Mouse (Mus musculus) limb, embryonic 13.5 days (tissue): ENCODE measurements around the gene R3hdm4. TPM values are rescaled to one million over a fixed set of nuclear protein-coding genes. Genes with fewer than 3 reads are reported as not detected.
"Not testable (repeated sequence)": the region's sequence is repeated elsewhere in the genome, so short reads cannot be mapped to it uniquely, and the experiment has no call there.

Experiments
- ATAC-seq: fragments of 200-750 bp; cut with Nextera tagmentation; 2 replicates; pipeline ENCODE4 v1.8.0; 2017; ENCODE audit warnings: low read depth, moderate number of reproducible peaks, moderate TSS enrichment; ENCODE audit not compliant: low FRiP score
- H3K27ac ChIP-seq: fragments of 300-500 bp; sonication (generic); 2 replicates; pipeline ENCODE4 v1.5.1; 2015; ENCODE audit warnings: inconsistent platforms, mild to moderate bottlenecking, moderate library complexity
- H3K27me3 ChIP-seq: fragments of 300-500 bp; sonication (generic); 2 replicates; pipeline ENCODE4 v1.6.1; 2015; ENCODE audit warnings: mild to moderate bottlenecking, inconsistent platforms
- H3K36me3 ChIP-seq: fragments of 300-500 bp; sonication (generic); 2 replicates; pipeline ENCODE4 v1.6.1; 2015; ENCODE audit warnings: inconsistent platforms, mild to moderate bottlenecking, moderate library complexity
- H3K4me1 ChIP-seq: fragments of 300-500 bp; sonication (generic); 2 replicates; pipeline ENCODE4 v1.6.1; 2015; ENCODE audit warnings: inconsistent platforms
- H3K4me2 ChIP-seq: fragments of 300-500 bp; sonication (generic); replicated peaks from 2 replicates; pipeline ENCODE4 v1.6.1; 2015; ENCODE audit warnings: inconsistent platforms, mild to moderate bottlenecking, moderate library complexity
- H3K4me3 ChIP-seq: fragments of 300-500 bp; sonication (generic); 2 replicates; pipeline ENCODE4 v1.5.1; 2015; ENCODE audit warnings: moderate library complexity, mild to moderate bottlenecking, inconsistent platforms
- H3K9ac ChIP-seq: fragments of 300-500 bp; sonication (generic); 2 replicates; pipeline ENCODE4 v1.6.1; 2015; ENCODE audit warnings: mild to moderate bottlenecking, inconsistent platforms
- H3K9me3 ChIP-seq: fragments of 300-500 bp; sonication (generic); 2 replicates; pipeline ENCODE4 v1.6.1; 2016; ENCODE audit warnings: inconsistent platforms
- WGBS: fragments of 180-500 bp; shearing (Covaris S2); methylation state at CpG from one replicate; pipeline ENCODE4 v1.1.7; 2015; 5-methylcytosine and 5-hydroxymethylcytosine counted together
- polyA plus RNA-seq: library from polyadenylated mRNA; unstranded; fragments of >200 nt; fragmentation: Nextera tagmentation; extraction: Ambion mirVana; gene quantifications from 2 replicates; pipeline ENCODE4 v1.2.1, GENCODE M21; 2015

Gene R3hdm4
- polyA plus RNA-seq, 1 experiment from 2014 or later = 186 TPM

GRCm38 (mm10) chr10:79908167-79909091 lies 12.6 kb downstream of the R3hdm4 start, which contains the start of gene Med16:
Med16 (minus strand) TSS chr10:79908923.
- WGBS = 1% methylated on average over 52 of the region's 52 CpGs
- peak; percentile 93 for ATAC-seq
- peak within 1 kb of the TSS; percentile 55 for H3K4me2 ChIP-seq
- H3K27ac ChIP-seq = peak within 1 kb of the TSS; percentile 97
- H3K4me3 ChIP-seq = peak within 1 kb of the TSS; percentile 64
- H3K9me3 ChIP-seq = no peaks in the 10 kb centered on the region
- peak within 1 kb of the TSS; percentile 87 for H3K9ac ChIP-seq
- H3K4me1 ChIP-seq = peaks cover 12% of the 10 kb centered on the region
- peaks cover 71% of the 10 kb centered on the region for H3K36me3 ChIP-seq
- no peaks in the 10 kb centered on the region for H3K27me3 ChIP-seq

- Histone ChIP-seq H3K4me3 (peak overlapping the region; percentile 64; the same call in 1 of the 2 replicates), H3K27me3 (no peaks in the 10 kb centered on the region), H3K27ac (no peak overlapping the region), H3K36me3 (peaks cover 71% of the 10 kb centered on the region), H3K9me3 (no peaks in the 10 kb centered on the region), H3K9ac (peak overlapping the region; percentile 25; the same call in 1 of the 2 replicates), H3K4me2 (peak overlapping the region; percentile 55; the same call in 1 of the 2 replicates), H3K4me1 (peaks cover 12% of the 10 kb centered on the region)
- ATAC-seq = no peak
- 93% methylated on average over 10 of the region's 10 CpGs for WGBS
Observed at GRCm38 (mm10) chr10:79907415-79907814, 13.6 kb downstream of the R3hdm4 start.

- Histone ChIP-seq H3K27me3 (no peaks in the 10 kb centered on the region), H3K27ac (no peak overlapping the region), H3K4me2 (no peak overlapping the region), H3K9me3 (no peaks in the 10 kb centered on the region), H3K4me3 (no peak overlapping the region), H3K36me3 (peaks cover 70% of the 10 kb centered on the region), H3K9ac (peak overlapping the region; percentile 25; the same call in 1 of the 2 replicates), H3K4me1 (peaks cover 12% of the 10 kb centered on the region)
- ATAC-seq = no peak
- WGBS = 92% methylated on average over 9 of the region's 9 CpGs
Observed at GRCm38 (mm10) chr10:79906712-79907111, 14.3 kb downstream of the R3hdm4 start.

- Histone ChIP-seq H3K36me3 (peaks cover 98% of the 10 kb centered on the region), H3K4me1 (no peaks in the 10 kb centered on the region), H3K9ac (0 out of 2 replicates have a peak overlapping the region, but pooled peaks have one; percentile 5), H3K27me3 (no peaks in the 10 kb centered on the region), H3K4me2 (no peak overlapping the region), H3K4me3 (no peak overlapping the region), H3K27ac (no peak overlapping the region), H3K9me3 (no peaks in the 10 kb centered on the region)
- ATAC-seq = no peak
- 29% methylated on average over 2 of the region's 2 CpGs for whole genome bisulfite sequencing
Observed at GRCm38 (mm10) chr10:79900951-79901410, 20.0 kb downstream of the R3hdm4 start.

GRCm38 (mm10) chr10:79897316-79898245 lies 23.4 kb downstream of the R3hdm4 start:
- Histone ChIP-seq H3K9ac (no peak overlapping the region; the same call in 1 of the 2 replicates), H3K4me3 (no peak overlapping the region)

GRCm38 (mm10) chr10:79896814-79897213 lies 24.2 kb downstream of the R3hdm4 start:
- peak overlapping the region; percentile 31; the same call in 1 of the 2 replicates for H3K9ac ChIP-seq
- no peak overlapping the region for H3K27ac ChIP-seq
- no peaks in the 10 kb centered on the region for H3K4me1 ChIP-seq
- no peak for ATAC-seq
- peaks cover 74% of the 10 kb centered on the region for H3K36me3 ChIP-seq
- no peak overlapping the region for H3K4me2 ChIP-seq
- no peaks in the 10 kb centered on the region for H3K27me3 ChIP-seq
- no peaks in the 10 kb centered on the region for H3K9me3 ChIP-seq
- no peak overlapping the region for H3K4me3 ChIP-seq
- WGBS = 85% methylated on average over 13 of the region's 13 CpGs

More at GRCm38 (mm10) chr10:79897316-79898245, 23.4 kb downstream of the R3hdm4 start:
- H3K4me2 ChIP-seq = no peak overlapping the region
- no peaks in the 10 kb centered on the region for H3K4me1 ChIP-seq
- no peaks in the 10 kb centered on the region for H3K9me3 ChIP-seq
- H3K27ac ChIP-seq = no peak overlapping the region
- peaks cover 81% of the 10 kb centered on the region for H3K36me3 ChIP-seq
- WGBS = 57% methylated on average over 18 of the region's 20 CpGs
- ATAC-seq = no peak
- H3K27me3 ChIP-seq = no peaks in the 10 kb centered on the region

GRCm38 (mm10) chr10:79896306-79896705 lies 24.7 kb downstream of the R3hdm4 start:
- Histone ChIP-seq H3K27me3 (no peaks in the 10 kb centered on the region), H3K9me3 (no peaks in the 10 kb centered on the region), H3K4me3 (no peak overlapping the region), H3K27ac (no peak overlapping the region), H3K36me3 (peaks cover 69% of the 10 kb centered on the region), H3K4me2 (no peak overlapping the region), H3K4me1 (no peaks in the 10 kb centered on the region), H3K9ac (no peak overlapping the region)
- no peak for ATAC-seq
- WGBS = 94% methylated on average over 16 of the region's 16 CpGs

GRCm38 (mm10) chr10:79892451-79893118 lies 28.4 kb downstream of the R3hdm4 start:
- not testable (repeated sequence) for H3K9me3 ChIP-seq, H3K27ac ChIP-seq, H3K4me2 ChIP-seq, H3K27me3 ChIP-seq, H3K4me3 ChIP-seq, H3K4me1 ChIP-seq
- ATAC-seq = peak; percentile 60; the same call in 1 of the 2 replicates
- H3K36me3 ChIP-seq = peaks cover 33% of the 10 kb centered on the region
- 44% methylated on average over 22 of the region's 22 CpGs for WGBS
- H3K9ac ChIP-seq = 0 out of 2 replicates have a peak overlapping the region, but pooled peaks have one; percentile 4

GRCm38 (mm10) chr10:79890670-79891069 lies 30.3 kb downstream of the R3hdm4 start, which contains the start of gene Cfd:
Cfd (plus strand) TSS chr10:79890853.
- Histone ChIP-seq H3K36me3 (peaks cover 14% of the 10 kb centered on the region), H3K9ac (no peak within 1 kb of the TSS; the same call in 1 of the 2 replicates), H3K4me2 (no peak within 1 kb of the TSS), H3K27ac (no peak within 1 kb of the TSS), H3K9me3 (no peaks in the 10 kb centered on the region), H3K4me3 (no peak within 1 kb of the TSS), H3K27me3 (no peaks in the 10 kb centered on the region), H3K4me1 (no peaks in the 10 kb centered on the region)
- WGBS = 38% methylated on average over 5 of the region's 5 CpGs
- no peak for ATAC-seq

- no peak overlapping the region for H3K4me2 ChIP-seq
- H3K4me3 ChIP-seq = no peak overlapping the region
- no peaks in the 10 kb centered on the region for H3K27me3 ChIP-seq
- H3K36me3 ChIP-seq = peaks cover 4% of the 10 kb centered on the region
- no peak overlapping the region for H3K27ac ChIP-seq
- 63% methylated on average over 2 of the region's 2 CpGs for WGBS
- no peaks in the 10 kb centered on the region for H3K4me1 ChIP-seq
- no peaks in the 10 kb centered on the region for H3K9me3 ChIP-seq
- ATAC-seq = no peak
- H3K9ac ChIP-seq = no peak overlapping the region
Observed at GRCm38 (mm10) chr10:79889386-79889785, 31.6 kb downstream of the R3hdm4 start.

GRCm38 (mm10) chr10:79886611-79887010 lies 34.4 kb downstream of the R3hdm4 start:
- Histone ChIP-seq H3K36me3 (no peaks in the 10 kb centered on the region), H3K9ac (no peak overlapping the region), H3K27me3 (peaks cover 11% of the 10 kb centered on the region), H3K4me2 (no peak overlapping the region), H3K4me3 (no peak overlapping the region), H3K27ac (no peak overlapping the region), H3K4me1 (peaks cover 19% of the 10 kb centered on the region), H3K9me3 (no peaks in the 10 kb centered on the region)
- 80% methylated on average over 8 of the region's 8 CpGs for WGBS
- ATAC-seq = no peak
